Mouse (Mus musculus): ENCODE results near the gene 4933427D14Rik.

Gene 4933427D14Rik

GRCm38 (mm10) chr11:72207204-72207833 is at the start of gene 4933427D14Rik, which contains the start of gene Txndc17:
Gene 4933427D14Rik, minus strand, starts transcription at chr11:72207459.
Gene Txndc17, plus strand, starts transcription at chr11:72207547.
- peak; percentile 99 for DNase-seq

GRCm38 (mm10) chr11:72256441-72256840 is 49.2 kb upstream of the 4933427D14Rik start:
- DNase-seq, result peak; percentile 61

GRCm38 (mm10) chr11:72255629-72256028 is 48.4 kb upstream of the 4933427D14Rik start:
- DNase-seq, result no peak

GRCm38 (mm10) chr11:72245196-72245753 is 38.0 kb upstream of the 4933427D14Rik start:
- DNase-seq, result no peak

- DNase-seq, result peak; percentile 76
Measured at GRCm38 (mm10) chr11:72240062-72240860, 33.0 kb upstream of the 4933427D14Rik start.

GRCm38 (mm10) chr11:72234013-72234412 is 26.8 kb upstream of the 4933427D14Rik start:
- no peak for DNase-seq

- DNase-seq, result peak; percentile 70
Measured at GRCm38 (mm10) chr11:72232991-72233390, 25.7 kb upstream of the 4933427D14Rik start.

GRCm38 (mm10) chr11:72232068-72232467 is 24.8 kb upstream of the 4933427D14Rik start:
- DNase-seq, result peak; percentile 53

GRCm38 (mm10) chr11:72228513-72228912 is 21.3 kb upstream of the 4933427D14Rik start:
- DNase-seq, result peak; percentile 79

- DNase-seq, result peak; percentile 68
Measured at GRCm38 (mm10) chr11:72226901-72227300, 19.6 kb upstream of the 4933427D14Rik start.

- DNase-seq, result peak; percentile 82
Measured at GRCm38 (mm10) chr11:72226020-72226791, 18.9 kb upstream of the 4933427D14Rik start.

GRCm38 (mm10) chr11:72224865-72225264 is 17.6 kb upstream of the 4933427D14Rik start:
- DNase-seq, result peak; percentile 93

GRCm38 (mm10) chr11:72223414-72223813 is 16.2 kb upstream of the 4933427D14Rik start:
- DNase-seq, result peak; percentile 68

- DNase-seq, result peak; percentile 92
Measured at GRCm38 (mm10) chr11:72221278-72221677, 14.0 kb upstream of the 4933427D14Rik start.

GRCm38 (mm10) chr11:72217116-72217515 is 9.9 kb upstream of the 4933427D14Rik start:
- peak; percentile 90 for DNase-seq

GRCm38 (mm10) chr11:72215410-72215797 is 8.1 kb upstream of the 4933427D14Rik start, which contains the start of gene Med31:
Gene Med31, minus strand, starts transcription at chr11:72215592.
- DNase-seq, result peak; percentile 98

GRCm38 (mm10) chr11:72214591-72215409 is 7.5 kb upstream of the 4933427D14Rik start:
- DNase-seq, result peak; percentile 100

- no peak for DNase-seq
Measured at GRCm38 (mm10) chr11:72207834-72208377, 647 bp upstream of the 4933427D14Rik start.

- DNase-seq, result peak; percentile 94
Measured at GRCm38 (mm10) chr11:72206341-72207203, 687 bp downstream of the 4933427D14Rik start, which contains the start of gene Gm43951. Gene Gm43951, minus strand, starts transcription at chr11:72206840.

- DNase-seq, result peak; percentile 90
Measured at GRCm38 (mm10) chr11:72205256-72205655, 2.0 kb downstream of the 4933427D14Rik start.

Measured in heart, adult 11 months (tissue).